Mouse (Mus musculus) layer of hippocampus, adult 11-12 months (tissue): ENCODE measurements around the gene Eef2k.
"Not testable (repeated sequence)": the region's sequence is repeated elsewhere in the genome, so short reads cannot be mapped to it uniquely, and the experiment has no call there.

Source experiments
- DNase-seq: peaks from one replicate; pipeline ENCODE4 v3.0.0; 2022; ENCODE audit warnings: low spot score

Eef2k gene

DNA sequence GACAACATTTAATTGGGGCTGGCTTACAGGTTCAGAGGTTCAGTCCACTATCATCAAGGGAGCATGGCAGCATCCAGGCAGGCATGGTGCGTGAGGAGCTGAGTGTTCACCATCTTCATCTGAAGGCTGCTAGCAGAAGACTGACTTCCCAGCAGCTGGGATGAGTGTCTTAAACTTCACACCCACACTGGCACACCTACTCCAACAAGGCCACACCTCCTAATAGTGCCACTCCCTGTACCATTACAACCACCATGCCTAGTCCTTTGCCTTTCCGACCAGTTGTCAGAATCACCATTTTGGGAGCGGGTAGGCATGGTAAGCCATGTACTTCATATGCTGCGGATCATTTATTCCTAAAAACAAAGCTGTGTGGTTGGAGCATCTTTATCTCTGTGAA is 38.1 kb downstream of the Eef2k start:
- DNase-seq: no peak

DNA sequence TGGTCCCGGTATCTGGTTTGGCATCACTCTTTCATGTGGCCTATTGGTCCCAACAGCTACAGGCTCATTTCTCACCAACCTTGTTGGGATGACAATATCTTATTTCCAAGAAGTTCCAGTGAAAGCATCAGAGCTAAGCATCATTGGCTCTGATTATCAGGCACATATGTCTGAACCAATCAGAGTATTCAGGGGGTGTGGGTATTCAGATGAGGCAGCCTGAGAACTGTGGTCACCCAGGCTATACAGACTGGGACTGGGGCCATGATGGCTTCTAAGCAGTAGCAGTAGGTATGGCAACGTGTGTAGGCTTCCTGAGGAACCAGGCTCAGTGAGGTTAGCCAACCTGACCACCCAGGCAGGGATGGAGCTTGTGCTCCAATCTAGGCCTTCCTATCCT is 38.8 kb downstream of the Eef2k start:
- no peak for DNase-seq

DNA sequence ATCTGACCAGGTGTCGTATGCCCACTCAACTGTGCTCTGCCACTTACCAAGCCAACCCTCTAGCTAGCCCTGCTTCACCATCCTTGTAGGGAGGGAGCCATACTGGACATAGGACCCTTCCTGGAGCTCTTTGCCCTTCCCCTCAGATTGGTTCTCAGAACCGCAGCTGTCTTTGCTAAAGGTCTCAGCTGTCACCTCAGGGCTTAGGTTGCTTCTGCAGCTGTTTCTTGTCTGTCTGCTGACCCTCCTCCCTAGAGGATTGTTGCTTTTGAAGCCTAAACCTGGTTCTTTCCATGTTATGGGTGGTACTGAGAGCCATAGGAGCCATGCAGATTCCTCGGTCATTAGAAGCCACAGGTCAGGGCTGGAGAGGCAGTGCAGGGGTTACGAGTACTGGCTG is 40.0 kb downstream of the Eef2k start:
- DNase-seq: no peak

DNA sequence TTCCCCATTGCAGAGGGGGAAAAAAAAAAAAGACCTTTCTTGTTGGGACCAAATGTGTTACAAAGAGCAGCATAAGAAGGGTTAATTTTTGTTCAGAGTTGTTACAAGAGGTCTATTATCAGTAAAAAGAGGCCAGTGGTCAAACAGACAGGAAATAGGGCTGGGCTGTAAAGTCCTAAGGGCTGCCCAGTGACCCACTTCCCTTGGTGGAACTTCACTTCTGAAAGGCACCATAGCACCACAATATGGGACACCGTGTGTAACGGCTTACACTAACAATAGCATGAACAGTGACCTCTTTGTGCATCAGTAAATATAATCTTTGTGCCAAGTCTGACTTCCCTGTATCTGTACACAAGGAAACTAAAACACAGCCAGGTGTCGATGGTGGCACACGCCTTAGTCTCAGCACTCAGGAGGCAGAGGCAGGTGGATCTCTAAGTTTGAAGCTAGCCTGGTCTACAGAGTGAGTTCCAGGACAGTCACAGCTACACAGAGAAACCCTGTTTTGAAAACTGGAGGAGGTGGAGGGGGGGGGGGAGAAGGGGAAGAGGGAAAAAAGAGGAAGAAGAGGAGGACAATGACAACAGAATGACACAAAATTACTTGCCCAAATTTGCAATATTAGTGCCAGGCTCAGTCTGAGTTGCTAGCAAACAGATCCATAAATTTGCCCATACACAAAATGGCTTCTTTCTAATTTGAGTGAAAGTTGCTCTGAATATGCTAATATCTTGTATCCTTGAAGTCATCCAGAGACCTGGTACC is 41.1 kb downstream of the Eef2k start:
- no peak for DNase-seq

DNA sequence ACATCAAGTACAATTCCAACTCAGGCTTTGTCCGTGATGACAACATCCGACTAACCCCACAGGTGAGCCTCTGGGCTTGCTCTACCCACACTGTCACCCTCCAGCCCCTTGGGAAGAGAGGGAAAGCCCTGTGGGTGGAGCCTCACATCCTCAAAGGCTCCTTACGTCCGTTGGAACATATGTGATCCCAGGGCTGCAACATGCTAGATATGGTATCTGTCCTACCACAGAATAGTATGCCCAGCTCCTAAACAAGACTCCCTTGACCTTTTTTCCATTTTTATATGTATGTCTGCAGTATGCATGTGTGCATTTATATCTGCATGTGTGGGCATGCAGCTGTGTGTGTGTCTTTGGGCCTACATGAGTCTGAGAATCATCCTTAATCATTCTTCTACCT is 42.1 kb downstream of the Eef2k start:
- no peak for DNase-seq

- DNase-seq: no peak
These were observed 50.5 kb downstream of the Eef2k start for GRCm38 (mm10) chr7:120893123-120893522.

- DNase-seq: no peak
These were observed 54.4 kb downstream of the Eef2k start for GRCm38 (mm10) chr7:120897054-120897453.

DNA sequence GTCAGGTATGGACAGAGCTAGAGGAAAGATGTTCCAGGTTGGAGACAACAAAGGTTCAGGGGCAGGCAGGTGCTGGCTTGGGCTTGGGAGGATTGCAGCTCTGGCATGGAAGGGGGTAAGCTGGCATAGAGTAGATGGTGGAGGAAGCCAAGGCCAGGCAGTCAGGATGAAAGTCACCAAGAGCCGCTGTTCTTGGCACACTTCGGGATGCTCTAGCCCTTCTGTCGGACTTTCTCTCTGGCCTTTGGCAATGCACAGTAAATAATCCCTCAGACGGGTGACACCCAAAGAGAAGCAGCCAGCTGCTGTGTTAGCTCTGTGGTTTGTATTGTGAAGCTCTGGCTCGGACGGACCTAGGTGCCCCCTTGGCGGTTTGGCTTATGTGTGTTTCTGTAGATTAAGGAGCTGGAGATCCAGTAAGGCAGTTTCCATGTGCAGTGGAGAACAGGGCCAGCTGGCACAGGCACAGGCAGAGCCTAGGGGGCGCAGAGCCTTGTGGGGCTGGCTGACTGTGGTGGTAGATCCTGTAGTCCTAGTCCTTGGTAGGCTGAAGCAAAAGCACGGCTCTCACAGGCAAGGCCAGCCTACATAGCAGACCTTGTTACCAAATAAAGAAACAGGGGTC is 55.2 kb downstream of the Eef2k start:
- no peak for DNase-seq

DNA sequence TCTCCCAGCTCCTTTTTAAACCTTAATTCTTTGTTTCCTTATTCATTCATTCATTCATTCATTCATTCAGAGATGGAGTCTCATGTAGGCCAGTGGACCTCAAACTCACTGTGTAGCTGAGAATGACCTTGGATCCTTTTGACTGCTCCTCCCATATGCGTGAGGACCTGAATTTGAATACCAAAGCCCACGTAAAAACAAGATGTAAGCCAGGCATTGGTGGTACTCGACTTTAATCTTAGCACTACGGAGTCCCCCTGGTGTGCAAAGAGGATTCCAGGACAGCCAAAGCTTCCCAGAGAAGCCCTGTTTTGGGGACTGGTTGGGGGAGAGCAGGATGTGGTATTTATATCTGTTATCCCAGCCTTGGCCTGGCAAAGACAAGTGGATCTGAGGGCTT is 57.6 kb downstream of the Eef2k start:
- no peak for DNase-seq

DNA sequence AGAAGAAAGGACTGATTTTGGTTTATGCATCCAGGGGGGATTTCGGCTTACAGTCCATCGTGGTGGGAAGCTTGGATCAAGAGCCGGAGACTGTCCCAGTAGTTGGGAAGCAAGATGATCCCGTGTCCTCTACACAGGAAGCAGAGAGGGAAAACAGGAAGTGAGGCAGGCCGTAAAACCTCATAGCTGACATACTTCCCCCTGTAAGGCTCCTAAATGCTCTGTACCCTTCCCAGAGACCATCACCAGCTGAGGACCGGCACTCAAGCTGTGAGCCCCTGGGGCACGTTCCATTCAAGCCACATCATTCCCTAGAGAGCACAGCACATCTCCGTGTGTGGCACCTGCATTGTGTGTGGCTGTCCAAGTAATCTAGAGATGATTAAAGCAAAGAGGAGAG is 59.1 kb downstream of the Eef2k start:
- DNase-seq: no peak

DNA sequence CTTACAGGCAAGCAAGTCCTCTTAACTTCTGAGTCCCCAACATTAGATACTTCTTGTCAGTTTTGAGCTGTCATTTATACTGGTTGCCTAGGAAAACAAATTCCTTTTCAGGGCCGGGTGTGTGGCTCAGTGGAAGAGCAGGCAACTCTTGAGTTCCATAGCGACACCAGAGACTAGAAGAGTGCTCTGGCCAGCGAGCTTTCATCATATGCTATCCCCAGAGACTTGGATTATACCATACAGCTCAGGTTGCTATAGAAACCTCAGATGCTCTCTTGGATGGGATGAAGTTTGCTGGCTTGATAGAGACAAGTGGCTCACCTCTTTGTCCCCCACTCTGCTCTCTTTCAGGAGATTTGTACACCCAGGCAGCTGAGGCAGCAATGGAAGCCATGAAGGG is 60.3 kb downstream of the Eef2k start:
- DNase-seq: no peak

DNA sequence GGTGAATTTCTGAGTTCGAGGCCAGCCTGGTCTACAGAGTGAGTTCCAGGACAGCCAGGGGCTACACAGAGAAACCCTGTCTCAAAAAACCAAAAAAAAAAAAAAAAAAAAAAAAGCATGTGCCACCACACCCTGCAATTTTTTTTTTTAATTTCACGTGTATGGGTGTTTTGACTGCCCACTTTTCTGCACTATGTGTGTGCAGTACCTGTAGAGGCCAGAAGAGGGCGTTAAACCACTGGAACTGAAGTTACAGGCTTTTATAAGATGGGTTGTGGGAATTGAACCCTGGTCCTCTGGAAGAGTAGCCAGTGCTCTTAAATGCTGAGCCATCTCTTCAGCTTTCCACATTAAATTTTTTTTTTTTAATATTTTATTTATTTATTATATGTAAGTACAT is 67.5 kb downstream of the Eef2k start:
- DNase-seq: not testable (repeated sequence)

- not testable (repeated sequence) for DNase-seq
These were observed 68.6 kb downstream of the Eef2k start for GRCm38 (mm10) chr7:120911268-120911667.

DNA sequence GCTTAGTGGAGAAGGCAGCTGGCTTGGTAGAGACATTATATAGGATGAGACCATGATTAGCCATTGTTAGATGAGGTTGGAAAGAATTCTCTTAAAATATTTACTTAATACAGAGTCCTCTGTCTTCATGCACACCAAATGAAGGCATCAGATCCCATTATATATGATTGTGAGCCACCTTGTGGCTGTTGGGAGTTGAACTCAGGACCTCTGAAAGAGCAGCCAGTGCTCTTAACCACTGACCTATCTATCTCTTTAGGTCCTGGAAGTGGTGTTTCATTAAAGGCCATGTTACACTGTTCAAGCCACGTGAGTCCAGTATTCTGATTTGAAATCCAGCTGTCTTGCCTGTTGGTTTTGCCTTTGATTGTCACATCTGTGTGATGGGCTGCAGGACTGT is 70.7 kb downstream of the Eef2k start:
- no peak for DNase-seq

GRCm38 (mm10) chr7:120916262-120916875 is 73.7 kb downstream of the Eef2k start:
- DNase-seq: no peak

- no peak for DNase-seq
These were observed 74.6 kb downstream of the Eef2k start for GRCm38 (mm10) chr7:120917279-120917591.

DNA sequence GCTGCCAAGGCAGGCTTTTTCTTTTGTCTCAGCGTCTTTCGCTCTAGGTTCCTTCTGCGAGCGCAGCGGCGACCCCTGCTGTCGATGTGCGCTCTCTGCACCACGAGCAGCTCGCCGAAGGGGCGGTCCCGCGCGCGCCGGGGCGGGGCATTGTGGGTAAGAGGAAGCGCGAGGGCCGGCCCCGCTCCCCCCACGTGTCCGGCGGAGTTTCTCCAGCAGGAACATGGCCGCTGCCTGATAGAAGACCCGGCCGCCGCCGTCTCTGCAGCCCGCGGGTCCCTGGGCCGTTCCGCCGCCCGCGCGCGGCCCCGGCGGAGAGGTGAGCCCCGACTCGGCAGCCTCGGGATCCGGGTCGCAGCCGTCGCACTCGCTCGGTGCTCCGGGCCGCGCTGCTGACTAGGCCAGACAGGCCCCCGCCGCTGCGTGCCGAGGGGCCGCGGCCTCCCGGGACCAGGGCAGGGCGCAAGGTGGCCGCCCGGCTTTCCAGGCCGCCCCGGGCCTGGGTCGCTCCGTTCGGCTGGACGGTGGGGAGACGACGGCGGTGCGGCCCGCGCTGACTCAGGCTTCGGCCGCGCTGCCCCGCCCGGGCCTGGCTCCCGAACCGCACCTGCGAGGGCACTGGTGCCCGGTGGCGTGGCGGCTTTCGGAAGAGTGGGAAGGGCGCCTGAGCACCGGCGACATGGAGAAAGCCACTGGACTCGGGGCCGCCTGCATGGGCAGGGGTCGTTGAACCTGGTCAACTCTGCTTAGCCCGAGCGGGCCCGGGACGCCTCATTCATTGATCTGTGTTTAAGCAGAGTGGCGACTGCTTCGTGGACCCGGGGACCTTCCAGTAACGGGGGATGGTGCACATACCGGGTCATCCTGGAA is 75.2 kb downstream of the Eef2k start, which contains the start of gene Polr3e:
Gene Polr3e (plus strand): TSS at position 153 of the 870 bp plus-strand sequence.
- peak; percentile 100 for DNase-seq

GRCm38 (mm10) chr7:120918526-120918962 is 75.9 kb downstream of the Eef2k start:
- peak; percentile 71 for DNase-seq

GRCm38 (mm10) chr7:120933110-120933509 is 90.5 kb downstream of the Eef2k start:
- DNase-seq: no peak

GRCm38 (mm10) chr7:120933680-120934195 is 91.1 kb downstream of the Eef2k start:
- no peak for DNase-seq

DNA sequence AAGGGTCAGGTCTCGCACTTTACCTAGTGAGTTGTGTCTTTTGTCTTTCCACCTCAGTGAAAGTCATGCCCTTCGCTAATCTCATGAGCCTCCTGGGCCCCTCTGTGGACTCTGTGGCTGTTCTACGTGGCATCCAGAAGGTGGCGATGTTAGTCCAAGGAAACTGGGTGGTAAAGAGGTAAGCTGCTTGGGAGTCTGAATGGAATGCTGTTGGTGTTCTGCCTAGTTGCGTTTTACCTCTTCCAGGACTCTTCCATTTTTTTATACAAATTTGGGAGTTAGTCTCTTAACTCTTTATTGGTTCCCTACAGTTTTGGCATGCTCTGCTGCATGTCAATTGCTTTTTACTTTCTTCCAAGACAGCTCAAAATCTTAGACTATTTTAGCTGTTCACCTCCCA is 92.1 kb downstream of the Eef2k start:
- peak; percentile 44 for DNase-seq

- no peak for DNase-seq
These were observed 93.9 kb downstream of the Eef2k start for GRCm38 (mm10) chr7:120936522-120936921.
